Mouse (Mus musculus): ENCODE data around the gene Srgap3. TPM values are rescaled to one million over a fixed set of nuclear protein-coding genes. Genes with fewer than 3 reads are reported as not detected.

Gene Srgap3
- total RNA-seq, 1 experiment, result 3.3 TPM

DNA sequence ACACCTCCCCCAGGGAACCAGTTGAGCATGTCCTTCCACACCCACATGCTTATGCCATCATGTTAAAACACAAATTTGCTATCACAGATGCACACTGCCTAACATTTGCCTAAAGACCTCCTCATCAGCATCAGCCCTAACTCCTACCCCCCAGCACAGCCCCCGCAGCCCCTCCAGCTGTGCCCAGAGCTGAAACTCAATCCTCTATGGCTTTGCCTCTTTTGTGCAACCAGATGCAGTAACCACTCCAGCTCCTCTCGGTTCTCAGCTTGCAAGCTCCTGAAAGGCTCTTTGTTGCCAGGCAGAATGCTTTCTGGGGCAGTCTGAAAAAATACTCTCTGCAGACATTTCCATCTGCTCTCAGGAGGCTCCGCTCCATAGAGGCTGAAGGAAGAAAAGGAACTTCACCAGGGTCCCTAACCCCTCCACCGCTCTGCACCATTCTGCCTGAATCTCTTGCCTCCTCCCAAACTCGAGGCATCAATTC is 67.0 kb downstream of the Srgap3 start:
- Histone ChIP-seq H3K4me3 (ENCODE audit: insufficient read depth in 1 of 2, low read depth in 1 of 2, low read length in 2 of 2, poor library complexity in 1 of 2, severe bottlenecking in 1 of 2) (no peak overlapping the region), H3K27ac (ENCODE audit: insufficient read depth, low read depth, low read length, poor library complexity, severe bottlenecking) (no peak overlapping the region), H3K9ac (ENCODE audit: insufficient read depth, low read depth, low read length, poor library complexity, severe bottlenecking) (no peak overlapping the region), H3K4me1 (ENCODE audit: control insufficient read depth in 2 of 2, insufficient read depth in 2 of 2, low read length in 2 of 2, poor library complexity in 1 of 2) (0 out of 4 replicates have a peak, but pooled peaks cover 0 to 2% of the 10 kb centered on the region in 2 experiments), H3K36me3 (ENCODE audit: control insufficient read depth, insufficient read depth, low read length, poor library complexity, severe bottlenecking) (no peaks in the 10 kb centered on the region), H3K9me3 (ENCODE audit: control insufficient read depth, insufficient read depth, low read depth, low read length) (no peaks in the 10 kb centered on the region)
- DNase-seq (ENCODE audit: low read depth, low spot score), result no peak
- in situ Hi-C loops (cut with MboI; ENCODE audit: low sequenced_read_pairs in 2 of 2, unreplicated experiment in 2 of 2), result no loop called here
- TF ChIP-seq ZC3H11A (IDR thresholded peaks at IDR 0.05; ENCODE audit: borderline replicate concordance, low read depth, low read length), result no peak
- TF ChIP-seq CHD2 (IDR thresholded peaks at IDR 0.05; ENCODE audit: low read depth, low read length), result no peak
- TF ChIP-seq ZNF384 (IDR thresholded peaks at IDR 0.05; ENCODE audit: low read depth, low read length), result no peak
- no peak for TF ChIP-seq MAFK (IDR thresholded peaks at IDR 0.05; ENCODE audit: insufficient read depth, low read depth, low read length)
- TF ChIP-seq HCFC1 (IDR thresholded peaks at IDR 0.05; ENCODE audit: borderline replicate concordance, insufficient read depth, low read length), result no peak

GRCm38 (mm10) chr6:112879154-112879553 is 67.9 kb downstream of the Srgap3 start:
- no peak overlapping the region for H3K9ac ChIP-seq (ENCODE audit: insufficient read depth, low read depth, low read length, poor library complexity, severe bottlenecking)
- in situ Hi-C loops (cut with MboI; ENCODE audit: low sequenced_read_pairs in 2 of 2, unreplicated experiment in 2 of 2), result no loop called here
- no peaks in the 10 kb centered on the region for H3K9me3 ChIP-seq (ENCODE audit: control insufficient read depth, insufficient read depth, low read depth, low read length)
- no peaks in the 10 kb centered on the region for H3K4me1 ChIP-seq (ENCODE audit: control insufficient read depth in 2 of 2, insufficient read depth in 2 of 2, low read length in 2 of 2, poor library complexity in 1 of 2)
- no peaks in the 10 kb centered on the region for H3K36me3 ChIP-seq (ENCODE audit: control insufficient read depth, insufficient read depth, low read length, poor library complexity, severe bottlenecking)
- no peak for DNase-seq (ENCODE audit: low read depth, low spot score)
- H3K4me3 ChIP-seq (ENCODE audit: insufficient read depth in 1 of 2, low read depth in 1 of 2, low read length in 2 of 2, poor library complexity in 1 of 2, severe bottlenecking in 1 of 2), result no peak overlapping the region
- TF ChIP-seq ZC3H11A (IDR thresholded peaks at IDR 0.05; ENCODE audit: borderline replicate concordance, low read depth, low read length) (no peak), CHD2 (IDR thresholded peaks at IDR 0.05; ENCODE audit: low read depth, low read length) (no peak)
- H3K27ac ChIP-seq (ENCODE audit: insufficient read depth, low read depth, low read length, poor library complexity, severe bottlenecking), result no peak overlapping the region

- in situ Hi-C loops (cut with MboI; ENCODE audit: low sequenced_read_pairs in 2 of 2, unreplicated experiment in 2 of 2), result no loop called here
- H3K36me3 ChIP-seq (ENCODE audit: control insufficient read depth, insufficient read depth, low read length, poor library complexity, severe bottlenecking), result no peaks in the 10 kb centered on the region
- no peaks in the 10 kb centered on the region for H3K9me3 ChIP-seq (ENCODE audit: control insufficient read depth, insufficient read depth, low read depth, low read length)
- no peaks in the 10 kb centered on the region; a peak in 1 of 4 replicates for H3K4me1 ChIP-seq (ENCODE audit: control insufficient read depth in 2 of 2, insufficient read depth in 2 of 2, low read length in 2 of 2, poor library complexity in 1 of 2)
- H3K9ac ChIP-seq (ENCODE audit: insufficient read depth, low read depth, low read length, poor library complexity, severe bottlenecking), result no peak overlapping the region
- H3K4me3 ChIP-seq (ENCODE audit: insufficient read depth in 1 of 2, low read depth in 1 of 2, low read length in 2 of 2, poor library complexity in 1 of 2, severe bottlenecking in 1 of 2), result no peak overlapping the region
- no peak for DNase-seq (ENCODE audit: low read depth, low spot score)
- TF ChIP-seq ZNF384 (IDR thresholded peaks at IDR 0.05; ENCODE audit: low read depth, low read length), result no peak
- no peak for TF ChIP-seq HCFC1 (IDR thresholded peaks at IDR 0.05; ENCODE audit: borderline replicate concordance, insufficient read depth, low read length)
- no peak for TF ChIP-seq ZC3H11A (IDR thresholded peaks at IDR 0.05; ENCODE audit: borderline replicate concordance, low read depth, low read length)
- no peak for TF ChIP-seq CHD2 (IDR thresholded peaks at IDR 0.05; ENCODE audit: low read depth, low read length)
- no peak for TF ChIP-seq MAFK (IDR thresholded peaks at IDR 0.05; ENCODE audit: insufficient read depth, low read depth, low read length)
- H3K27ac ChIP-seq (ENCODE audit: insufficient read depth, low read depth, low read length, poor library complexity, severe bottlenecking), result no peak overlapping the region
Measured at GRCm38 (mm10) chr6:112873089-112873835, 73.8 kb downstream of the Srgap3 start.

DNA sequence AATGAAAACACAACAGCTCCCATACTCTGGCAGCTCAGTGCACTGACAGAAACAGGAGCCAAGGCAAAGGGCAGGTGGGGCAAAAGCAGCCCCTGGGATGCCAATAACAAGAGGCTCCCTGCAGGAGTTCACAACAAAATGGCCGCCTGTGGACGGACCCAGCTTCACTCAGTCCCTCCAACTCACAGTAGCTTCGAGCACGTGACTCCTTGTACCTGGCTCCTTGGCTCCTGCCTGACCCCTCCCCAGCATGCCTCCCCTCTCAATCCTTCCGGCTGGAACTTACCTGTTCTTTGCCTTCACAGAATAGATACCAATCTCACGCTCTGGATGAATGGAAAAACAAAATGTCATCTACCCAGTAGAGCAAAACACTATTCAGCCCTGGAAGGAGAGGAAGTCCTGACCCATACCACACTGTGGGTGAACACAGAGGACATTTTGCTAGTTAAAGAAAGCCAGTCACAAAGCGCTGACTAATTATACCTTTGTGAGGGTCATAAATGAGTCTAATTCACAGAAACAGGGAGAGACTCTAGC is 75.8 kb downstream of the Srgap3 start:
- TF ChIP-seq HCFC1 (IDR thresholded peaks at IDR 0.05; ENCODE audit: borderline replicate concordance, insufficient read depth, low read length) (no peak), MAFK (IDR thresholded peaks at IDR 0.05; ENCODE audit: insufficient read depth, low read depth, low read length) (no peak), CHD2 (IDR thresholded peaks at IDR 0.05; ENCODE audit: low read depth, low read length) (no peak), ZNF384 (IDR thresholded peaks at IDR 0.05; ENCODE audit: low read depth, low read length) (no peak), ZC3H11A (IDR thresholded peaks at IDR 0.05; ENCODE audit: borderline replicate concordance, low read depth, low read length) (no peak)
- Histone ChIP-seq H3K36me3 (ENCODE audit: control insufficient read depth, insufficient read depth, low read length, poor library complexity, severe bottlenecking) (no peaks in the 10 kb centered on the region), H3K9me3 (ENCODE audit: control insufficient read depth, insufficient read depth, low read depth, low read length) (no peaks in the 10 kb centered on the region), H3K27ac (ENCODE audit: insufficient read depth, low read depth, low read length, poor library complexity, severe bottlenecking) (no peak overlapping the region), H3K4me1 (ENCODE audit: control insufficient read depth in 2 of 2, insufficient read depth in 2 of 2, low read length in 2 of 2, poor library complexity in 1 of 2) (no peaks in the 10 kb centered on the region; a peak in 1 of 4 replicates), H3K9ac (ENCODE audit: insufficient read depth, low read depth, low read length, poor library complexity, severe bottlenecking) (no peak overlapping the region), H3K4me3 (ENCODE audit: insufficient read depth in 1 of 2, low read depth in 1 of 2, low read length in 2 of 2, poor library complexity in 1 of 2, severe bottlenecking in 1 of 2) (no peak overlapping the region)
- in situ Hi-C loops (cut with MboI; ENCODE audit: low sequenced_read_pairs in 2 of 2, unreplicated experiment in 2 of 2), result no loop called here
- DNase-seq (ENCODE audit: low read depth, low spot score), result no peak
